Mouse (Mus musculus) forebrain, embryonic 11.5 days (tissue): ENCODE data around the gene Il1f10. TPM values are rescaled to one million over a fixed set of nuclear protein-coding genes. Genes with fewer than 3 reads are reported as not detected.

Experiments used
- ATAC-seq: fragments of 200-750 bp; cut with Nextera tagmentation; replicated peaks from 2 replicates; pipeline ENCODE4 v1.8.0; 2017; ENCODE audit warnings: moderate TSS enrichment; ENCODE audit not compliant: low FRiP score
- DNase-seq: peaks from one replicate; pipeline ENCODE4 v3.0.0-alpha.2; 2017; ENCODE audit warnings: low spot score
- H3K27ac ChIP-seq: fragments of 300-500 bp; sonication (generic); 2 replicates; pipeline ENCODE4 v1.5.1; 2014; ENCODE audit warnings: low read depth, low read length
- H3K27me3 ChIP-seq: fragments of 300-500 bp; sonication (generic); 2 replicates; pipeline ENCODE4 v1.6.1; 2014; ENCODE audit warnings: mild to moderate bottlenecking, low read length, mixed read lengths; ENCODE audit not compliant: control insufficient read depth, insufficient read depth
- H3K36me3 ChIP-seq: fragments of 300-500 bp; sonication (generic); 2 replicates; pipeline ENCODE4 v1.6.1; 2014; ENCODE audit warnings: mild to moderate bottlenecking, low read length, moderate library complexity, mixed read lengths; ENCODE audit not compliant: control insufficient read depth, insufficient read depth
- H3K4me1 ChIP-seq: fragments of 300-500 bp; sonication (generic); replicated peaks from 2 replicates; pipeline ENCODE4 v1.6.1; 2014; ENCODE audit warnings: low read length, mixed read lengths; ENCODE audit not compliant: control insufficient read depth, insufficient read depth
- H3K4me2 ChIP-seq: fragments of 300-500 bp; sonication (generic); 2 replicates; pipeline ENCODE4 v1.6.1; 2014; ENCODE audit warnings: low read depth, mild to moderate bottlenecking, low read length, moderate library complexity, mixed read lengths; ENCODE audit not compliant: severe bottlenecking
- H3K4me3 ChIP-seq: fragments of 300-500 bp; sonication (generic); 2 replicates; pipeline ENCODE4 v1.5.1; 2014; ENCODE audit warnings: low read depth, low read length
- H3K9ac ChIP-seq: fragments of 300-500 bp; sonication (generic); 2 replicates; pipeline ENCODE4 v1.6.1; 2014; ENCODE audit warnings: low read length
- H3K9me3 ChIP-seq: fragments of 300-500 bp; sonication (generic); 2 replicates; pipeline ENCODE4 v1.6.1; 2016; ENCODE audit warnings: low read length, mixed read lengths; ENCODE audit not compliant: control insufficient read depth
- WGBS: fragments of 180-500 bp; shearing (Covaris S2); extraction: QIAGEN DNeasy Blood & Tissue Kit; methylation state at CpG from one replicate; pipeline ENCODE4 v1.1.7; 2014; 5-methylcytosine and 5-hydroxymethylcytosine counted together
- polyA plus RNA-seq: library from polyadenylated mRNA; unstranded; fragments of >200 nt; fragmentation: Nextera tagmentation; extraction: Ambion mirVana; gene quantifications from 2 replicates; pipeline ENCODE4 v1.2.1, GENCODE M21; 2014

The Il1f10 gene
- polyA plus RNA-seq, 1 experiment from 2014 or later, result not detected

DNA sequence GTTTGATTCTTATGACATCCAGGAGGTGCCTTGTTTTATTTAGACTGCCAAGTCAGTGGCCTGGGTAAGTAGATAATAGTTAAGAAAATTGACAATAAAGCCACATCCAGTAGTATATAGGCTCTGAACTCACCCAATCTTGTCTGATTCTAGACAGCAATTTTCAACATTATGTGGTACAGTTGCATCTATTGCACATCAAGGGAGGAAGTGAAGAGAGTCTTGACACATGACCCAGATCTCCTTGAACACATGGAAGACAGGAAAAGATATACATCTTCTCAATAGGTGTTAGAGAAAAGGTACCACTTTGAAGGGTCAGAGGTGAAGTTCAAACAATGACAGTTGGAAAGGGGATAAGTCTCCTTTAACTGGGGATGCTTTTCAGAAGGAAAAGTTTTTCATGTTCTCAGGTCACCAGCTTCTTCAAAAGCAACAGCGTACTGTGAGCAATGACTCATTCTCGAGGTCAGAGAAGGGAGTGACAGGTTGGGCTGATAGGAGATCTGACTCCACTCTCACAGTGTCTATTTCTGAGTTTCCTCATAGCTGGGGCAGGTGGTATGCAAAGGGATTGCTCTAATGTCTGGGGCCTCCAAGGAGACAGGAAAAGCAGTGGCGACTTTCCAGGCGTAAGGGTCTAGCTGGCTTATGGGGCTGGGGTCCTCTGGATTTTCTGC lies 27.1 kb downstream of the Il1f10 start:
- no peak for DNase-seq
- Histone ChIP-seq H3K4me1 (no peaks in the 10 kb centered on the region), H3K27me3 (no peaks in the 10 kb centered on the region), H3K9me3 (no peaks in the 10 kb centered on the region), H3K27ac (no peak overlapping the region), H3K4me3 (no peak overlapping the region), H3K4me2 (no peak overlapping the region), H3K36me3 (no peaks in the 10 kb centered on the region), H3K9ac (no peak overlapping the region)
- 83% methylated on average over 4 of the region's 4 CpGs for WGBS
- no peak for ATAC-seq

DNA sequence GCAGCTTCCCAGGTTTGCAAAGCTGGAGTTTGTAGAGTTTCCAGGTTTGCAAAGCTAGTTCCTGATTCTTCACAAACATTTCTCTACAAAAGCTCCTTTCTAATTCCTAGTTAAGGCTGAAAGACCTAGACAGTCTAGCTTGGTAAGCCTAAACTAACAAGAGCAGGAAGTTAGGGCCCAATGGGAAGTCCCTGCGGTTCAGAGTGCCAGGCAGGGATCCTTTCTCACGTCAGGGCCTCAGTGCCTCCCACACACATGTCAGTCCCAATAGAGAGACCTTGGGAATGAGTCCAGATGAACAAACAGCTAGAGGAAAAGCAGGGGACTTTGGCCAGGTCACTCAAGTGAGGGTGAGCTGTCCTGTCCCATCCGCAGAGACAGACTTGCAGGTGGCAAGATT lies 44.3 kb downstream of the Il1f10 start:
- 65% methylated on average over 3 of the region's 3 CpGs for WGBS
- H3K4me2 ChIP-seq, result no peak overlapping the region
- H3K9ac ChIP-seq, result no peak overlapping the region
- H3K27me3 ChIP-seq, result no peaks in the 10 kb centered on the region
- H3K9me3 ChIP-seq, result no peaks in the 10 kb centered on the region
- no peaks in the 10 kb centered on the region for H3K36me3 ChIP-seq
- H3K4me1 ChIP-seq, result no peaks in the 10 kb centered on the region
- ATAC-seq (no peak), DNase-seq (no peak)
- H3K4me3 ChIP-seq, result no peak overlapping the region
- no peak overlapping the region for H3K27ac ChIP-seq

- no peaks in the 10 kb centered on the region for H3K9me3 ChIP-seq
- H3K9ac ChIP-seq, result no peak within 1 kb of the TSS
- no peaks in the 10 kb centered on the region for H3K4me1 ChIP-seq
- no peak within 1 kb of the TSS for H3K27ac ChIP-seq
- no peak within 1 kb of the TSS for H3K4me2 ChIP-seq
- ATAC-seq (no peak), DNase-seq (no peak)
- 77% methylated on average over 2 of the region's 2 CpGs for WGBS
- H3K27me3 ChIP-seq, result no peaks in the 10 kb centered on the region
- no peaks in the 10 kb centered on the region for H3K36me3 ChIP-seq
- H3K4me3 ChIP-seq, result no peak within 1 kb of the TSS
These were observed 45.5 kb downstream of the Il1f10 start, which contains the start of gene Il1rn for GRCm38 (mm10) chr2:24336545-24336944. Gene Il1rn (plus strand): TSS chr2:24336853.

DNA sequence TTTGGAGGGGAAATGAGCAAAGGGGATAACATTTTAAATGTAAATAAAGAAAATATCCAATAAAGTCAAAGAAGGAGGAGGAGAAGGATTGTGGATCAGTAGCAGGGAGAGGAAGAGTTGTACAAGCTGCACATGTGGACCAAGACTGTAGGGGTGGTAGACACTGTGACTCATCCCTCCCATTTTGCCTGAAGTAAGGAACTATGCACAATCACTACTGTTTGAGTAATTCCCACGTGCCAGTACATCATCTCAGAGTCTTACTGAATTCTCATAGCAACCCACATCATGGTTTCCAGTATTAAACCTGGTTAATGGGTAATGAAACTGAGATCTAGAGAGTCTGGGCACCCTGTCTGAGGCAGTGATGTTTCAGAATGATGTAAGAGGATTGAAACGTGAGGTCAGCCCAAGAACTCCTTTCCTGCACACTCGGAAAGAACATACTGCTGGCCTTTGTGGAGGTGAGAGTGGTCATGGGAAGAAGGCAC lies 50.4 kb downstream of the Il1f10 start:
- DNase-seq (no peak), ATAC-seq (no peak)
- Histone ChIP-seq H3K9me3 (no peaks in the 10 kb centered on the region), H3K4me2 (no peak overlapping the region), H3K4me1 (no peaks in the 10 kb centered on the region), H3K36me3 (no peaks in the 10 kb centered on the region), H3K27ac (no peak overlapping the region), H3K4me3 (no peak overlapping the region), H3K9ac (no peak overlapping the region), H3K27me3 (no peaks in the 10 kb centered on the region)
- 80% methylated on average over 3 of the region's 3 CpGs for WGBS

Other genes starting within 250 kb of the Il1f10 start
- 1.0 and 1.1 TPM in 2 replicates for gene Hnmt, start 241.8 kb upstream of the Il1f10 start, polyA plus RNA-seq
- not detected in 2 replicates for gene Tbpl2, start 194.6 kb upstream of the Il1f10 start, polyA plus RNA-seq
- gene Il1f8, start 138.0 kb upstream of the Il1f10 start, polyA plus RNA-seq, result not detected in 2 replicates
- not detected in 2 replicates for gene Il1f9, start 104.7 kb upstream of the Il1f10 start, polyA plus RNA-seq
- gene Il1f6, start 75.8 kb upstream of the Il1f10 start, polyA plus RNA-seq, result not detected in 2 replicates
- not detected in 2 replicates for gene Il1f5, start 14.2 kb upstream of the Il1f10 start, polyA plus RNA-seq
- gene Il1rn, start 45.7 kb downstream of the Il1f10 start, polyA plus RNA-seq, result not detected in 2 replicates
- gene Psd4, start 76.4 kb downstream of the Il1f10 start, polyA plus RNA-seq, result 0.41 and 0.61 TPM in 2 replicates
- gene Pax8, start 184.4 kb downstream of the Il1f10 start, polyA plus RNA-seq, result 0.75 and 0.79 TPM in 2 replicates